Mouse (Mus musculus): Measurements from ENCODE around the gene Cnksr2. TPM values are rescaled to one million over a fixed set of nuclear protein-coding genes. Genes with fewer than 3 reads are reported as not detected.

Cnksr2 gene
- polyA plus RNA-seq, 1 experiment from 2014 or later: 11.2 TPM

DNA sequence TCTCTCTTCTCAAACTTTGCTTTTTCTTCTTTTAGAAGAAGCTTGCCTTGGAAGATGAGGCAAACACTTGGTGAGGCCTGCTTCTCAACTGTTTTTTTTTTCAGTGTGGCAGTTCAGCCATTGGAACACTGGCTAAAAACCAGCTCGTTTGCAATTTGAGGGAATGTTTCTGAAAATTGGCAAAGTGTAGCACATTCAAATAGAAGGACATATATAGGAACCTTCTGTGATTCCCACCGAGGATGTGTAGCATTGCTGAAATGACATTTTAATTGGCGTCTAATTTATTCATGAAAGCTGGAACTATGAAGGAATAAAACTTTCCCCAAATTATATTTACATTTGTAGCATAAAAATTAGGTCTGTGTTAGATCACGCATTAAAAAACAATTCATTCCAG, 213.1 kb downstream of the Cnksr2 start:
- Histone ChIP-seq H3K4me1 (ENCODE audit: control insufficient read depth, insufficient read depth, low read length) (no peaks in the 10 kb centered on the region), H3K27me3 (ENCODE audit: control insufficient read depth, insufficient read depth, low read length) (no peaks in the 10 kb centered on the region), H3K4me2 (ENCODE audit: low read depth, low read length) (no peak overlapping the region), H3K27ac (ENCODE audit: low read depth, low read length) (no peak overlapping the region), H3K9me3 (ENCODE audit: control insufficient read depth, low read length) (no peaks in the 10 kb centered on the region), H3K4me3 (ENCODE audit: low read depth, low read length) (no peak overlapping the region), H3K36me3 (ENCODE audit: control insufficient read depth, insufficient read depth, low read length) (no peaks in the 10 kb centered on the region), H3K9ac (replicated peaks; ENCODE audit: low read depth, low read length) (no peak overlapping the region)
- ATAC-seq (ENCODE audit: low read depth): no peak
- 72% methylated on average over 4 of the region's 4 CpGs for WGBS

GRCm38 (mm10) chrX:157818921-157819260, 224.2 kb downstream of the Cnksr2 start:
- Histone ChIP-seq H3K4me2 (ENCODE audit: low read depth, low read length) (no peak overlapping the region), H3K27ac (ENCODE audit: low read depth, low read length) (no peak overlapping the region), H3K9me3 (ENCODE audit: control insufficient read depth, low read length) (no peaks in the 10 kb centered on the region), H3K27me3 (ENCODE audit: control insufficient read depth, insufficient read depth, low read length) (no peaks in the 10 kb centered on the region), H3K9ac (replicated peaks; ENCODE audit: low read depth, low read length) (no peak overlapping the region), H3K4me3 (ENCODE audit: low read depth, low read length) (no peak overlapping the region), H3K36me3 (ENCODE audit: control insufficient read depth, insufficient read depth, low read length) (no peaks in the 10 kb centered on the region), H3K4me1 (ENCODE audit: control insufficient read depth, insufficient read depth, low read length) (no peaks in the 10 kb centered on the region; the same call in 1 of the 2 replicates)
- ATAC-seq (ENCODE audit: low read depth): peak; percentile 22; the same call in 1 of the 2 replicates
- 78% methylated on average over 13 of the region's 13 CpGs for WGBS

DNA sequence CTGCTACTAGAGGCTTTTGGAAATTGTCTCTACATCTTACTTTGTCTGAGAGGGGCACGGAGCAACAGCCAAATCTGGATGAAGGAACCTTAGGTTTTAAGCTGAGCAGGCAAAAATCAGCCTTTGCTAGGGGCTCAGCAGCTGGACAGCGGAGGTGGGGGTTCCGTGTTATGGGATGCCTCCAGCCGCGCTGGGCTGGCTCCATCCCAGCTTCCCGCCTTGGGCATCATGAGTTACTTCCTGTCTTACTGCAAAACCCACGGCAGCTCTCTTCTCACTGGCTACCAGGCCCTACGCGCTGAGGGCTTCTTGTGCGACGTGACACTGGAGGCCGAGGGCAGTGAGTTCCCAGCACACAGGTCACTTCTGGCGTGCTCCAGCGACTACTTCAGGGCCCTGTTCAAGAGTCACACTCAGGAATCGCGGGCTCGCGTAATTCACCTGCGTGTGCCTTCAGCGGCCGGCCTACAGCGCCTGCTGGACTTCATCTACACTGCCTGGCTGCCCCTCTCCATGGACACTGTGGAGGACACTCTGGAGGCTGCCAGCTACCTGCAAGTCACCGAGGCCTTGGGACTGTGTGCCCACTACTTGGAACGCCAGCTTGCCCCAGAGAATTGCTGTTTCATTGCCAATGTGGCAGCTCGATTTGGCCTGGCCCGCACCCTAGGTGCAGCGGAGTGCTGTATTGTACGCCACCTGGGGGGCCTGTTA, 224.7 kb downstream of the Cnksr2 start, which contains the start of gene Klhl34:
Gene Klhl34, plus strand, starts transcription at position 229 of the 714 bp plus-strand sequence.
- Histone ChIP-seq H3K9me3 (ENCODE audit: control insufficient read depth, low read length) (no peaks in the 10 kb centered on the region), H3K4me1 (ENCODE audit: control insufficient read depth, insufficient read depth, low read length) (no peaks in the 10 kb centered on the region; the same call in 1 of the 2 replicates), H3K27me3 (ENCODE audit: control insufficient read depth, insufficient read depth, low read length) (no peaks in the 10 kb centered on the region), H3K4me3 (ENCODE audit: low read depth, low read length) (peak within 1 kb of the TSS; percentile 12; the same call in 1 of the 2 replicates), H3K27ac (ENCODE audit: low read depth, low read length) (no peak within 1 kb of the TSS), H3K4me2 (ENCODE audit: low read depth, low read length) (peak within 1 kb of the TSS; percentile 48), H3K36me3 (ENCODE audit: control insufficient read depth, insufficient read depth, low read length) (no peaks in the 10 kb centered on the region), H3K9ac (replicated peaks; ENCODE audit: low read depth, low read length) (no peak within 1 kb of the TSS)
- peak; percentile 41; the same call in 1 of the 2 replicates for ATAC-seq (ENCODE audit: low read depth)
- 42% methylated on average over 28 of the region's 28 CpGs for WGBS

- Histone ChIP-seq H3K36me3 (ENCODE audit: control insufficient read depth, insufficient read depth, low read length) (no peaks in the 10 kb centered on the region), H3K27me3 (ENCODE audit: control insufficient read depth, insufficient read depth, low read length) (no peaks in the 10 kb centered on the region), H3K4me2 (ENCODE audit: low read depth, low read length) (peak overlapping the region; percentile 48), H3K4me3 (ENCODE audit: low read depth, low read length) (peak overlapping the region; percentile 12; the same call in 1 of the 2 replicates), H3K27ac (ENCODE audit: low read depth, low read length) (no peak overlapping the region), H3K9ac (replicated peaks; ENCODE audit: low read depth, low read length) (no peak overlapping the region), H3K4me1 (ENCODE audit: control insufficient read depth, insufficient read depth, low read length) (no peaks in the 10 kb centered on the region; the same call in 1 of the 2 replicates), H3K9me3 (ENCODE audit: control insufficient read depth, low read length) (no peaks in the 10 kb centered on the region)
- peak; percentile 70; the same call in 1 of the 2 replicates for ATAC-seq (ENCODE audit: low read depth)
- 18% methylated on average over 31 of the region's 31 CpGs for WGBS
These were observed 225.4 kb downstream of the Cnksr2 start for GRCm38 (mm10) chrX:157817571-157818206.

DNA sequence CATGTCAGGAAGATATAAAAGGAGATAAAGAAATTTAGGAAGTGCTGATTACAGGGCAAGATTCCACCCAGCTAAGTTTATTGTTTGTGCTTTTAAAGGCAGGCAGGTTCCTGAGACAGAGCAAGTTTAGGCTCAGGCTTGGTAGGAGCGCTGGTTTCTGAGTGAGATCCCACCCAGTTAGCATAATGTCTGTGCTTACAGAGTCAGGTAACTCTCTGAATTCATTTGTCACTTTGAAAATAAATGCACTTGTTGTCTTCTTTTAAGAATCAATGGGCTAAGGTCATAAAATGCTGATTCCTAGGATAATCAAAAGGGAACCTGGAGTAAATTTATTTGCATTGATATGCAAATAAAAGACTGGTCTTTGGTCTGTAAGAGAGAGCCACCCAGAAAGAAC, 233.4 kb downstream of the Cnksr2 start:
- Histone ChIP-seq H3K4me1 (ENCODE audit: control insufficient read depth, insufficient read depth, low read length) (no peaks in the 10 kb centered on the region), H3K4me3 (ENCODE audit: low read depth, low read length) (no peak overlapping the region), H3K9me3 (ENCODE audit: control insufficient read depth, low read length) (no peaks in the 10 kb centered on the region), H3K27me3 (ENCODE audit: control insufficient read depth, insufficient read depth, low read length) (no peaks in the 10 kb centered on the region), H3K4me2 (ENCODE audit: low read depth, low read length) (no peak overlapping the region), H3K36me3 (ENCODE audit: control insufficient read depth, insufficient read depth, low read length) (no peaks in the 10 kb centered on the region), H3K9ac (replicated peaks; ENCODE audit: low read depth, low read length) (no peak overlapping the region), H3K27ac (ENCODE audit: low read depth, low read length) (no peak overlapping the region)
- WGBS: 50% methylated on average over 1 of the region's 1 CpGs
- ATAC-seq (ENCODE audit: low read depth): no peak

- no peak overlapping the region for H3K4me2 ChIP-seq (ENCODE audit: low read depth, low read length)
- no peak for ATAC-seq (ENCODE audit: low read depth)
- H3K4me3 ChIP-seq (ENCODE audit: low read depth, low read length): no peak overlapping the region
- H3K9me3 ChIP-seq (ENCODE audit: control insufficient read depth, low read length): no peaks in the 10 kb centered on the region
- no peak overlapping the region for H3K27ac ChIP-seq (ENCODE audit: low read depth, low read length)
- H3K27me3 ChIP-seq (ENCODE audit: control insufficient read depth, insufficient read depth, low read length): no peaks in the 10 kb centered on the region
- 97% methylated on average over 2 of the region's 2 CpGs for WGBS
- no peak overlapping the region for H3K9ac ChIP-seq (replicated peaks; ENCODE audit: low read depth, low read length)
- no peaks in the 10 kb centered on the region for H3K36me3 ChIP-seq (ENCODE audit: control insufficient read depth, insufficient read depth, low read length)
- no peaks in the 10 kb centered on the region for H3K4me1 ChIP-seq (ENCODE audit: control insufficient read depth, insufficient read depth, low read length)
These were observed 241.4 kb downstream of the Cnksr2 start for GRCm38 (mm10) chrX:157801669-157802068.

Other genes starting within 250 kb of the Cnksr2 start
- 2.2 and 2.5 TPM in 2 replicates for gene Klhl34, start 224.9 kb downstream of the Cnksr2 start, polyA plus RNA-seq (2014; fragmentation: Nextera tagmentation; extraction: Ambion mirVana)